Mouse (Mus musculus): Measurements from ENCODE around the gene Olfr1385.
"Not testable (repeated sequence)": the region's sequence is repeated elsewhere in the genome, so short reads cannot be mapped to it uniquely, and the experiment has no call there.

DNA sequence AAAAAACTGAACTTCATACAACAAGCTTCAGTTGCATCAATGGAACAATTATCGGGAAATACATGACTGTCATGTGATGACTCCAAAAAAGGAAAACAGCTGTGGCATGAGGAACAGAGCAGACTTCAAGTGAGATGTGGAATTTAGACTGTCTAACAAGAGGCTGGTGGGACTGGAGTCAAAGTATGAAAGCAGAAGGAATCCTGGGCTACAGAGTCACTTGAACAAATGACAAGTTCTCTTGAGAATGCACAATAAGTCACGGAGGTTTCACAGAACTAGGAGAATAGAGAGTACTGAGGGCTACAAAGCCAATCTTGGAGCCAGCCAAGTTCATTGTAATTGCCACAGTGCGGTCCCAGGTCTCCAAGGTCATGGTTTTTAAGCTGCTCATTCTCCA, 54.3 kb downstream of the Olfr1385 start, which contains the start of gene Olfr1381:
- not testable (repeated sequence) for TF ChIP-seq CTCF (IDR thresholded peaks at IDR 0.05; ENCODE audit: control insufficient read depth, insufficient read depth, insufficient read length); CEBPB (IDR thresholded peaks at IDR 0.05; ENCODE audit: low read depth)

Measured in C2C12 (cell line).